Mouse (Mus musculus): ENCODE measurements around the gene Ybx1. TPM values are rescaled to one million over a fixed set of nuclear protein-coding genes. Genes with fewer than 3 reads are reported as not detected.

Gene Ybx1
- total and polyA plus RNA-seq, 2 experiments from 2014 or later = 309 to 515 TPM

GRCm38 (mm10) chr4:119247462-119248235 is 46.8 kb downstream of the Ybx1 start:
- Histone ChIP-seq H3K36me3 (replicated peaks; ENCODE audit: control insufficient read depth, insufficient read depth, low read length) (peaks cover 11% of the 10 kb centered on the region; the same call in 1 of the 2 replicates), H3K27me3 (ENCODE audit: control insufficient read depth, insufficient read depth, low read length) (no peaks in the 10 kb centered on the region), H3K4me3 (ENCODE audit: low read depth, low read length) (no peak overlapping the region), H3K9me3 (replicated peaks; ENCODE audit: control insufficient read depth, low read length) (no peaks in the 10 kb centered on the region), H3K4me1 (ENCODE audit: control insufficient read depth, insufficient read depth) (peaks cover 8% of the 10 kb centered on the region; the same call in 1 of the 2 replicates), H3K27ac (ENCODE audit: low read depth) (peak overlapping the region; percentile 47), H3K4me2 (ENCODE audit: low read depth, low read length) (no peak overlapping the region), H3K9ac (replicated peaks; ENCODE audit: low read depth, low read length) (no peak overlapping the region)
- WGBS = 45% methylated on average over 13 of the region's 13 CpGs
- peak; percentile 67 for ATAC-seq (ENCODE audit: insufficient read depth, low read depth)
- TF ChIP-seq EP300 (IDR thresholded peaks at IDR 0.05; ENCODE audit: low read depth) (no peak), CTCF (IDR thresholded peaks at IDR 0.05; ENCODE audit: low read depth) (peak; percentile 91)
- peak; percentile 69 for DNase-seq (ENCODE audit: low spot score)

GRCm38 (mm10) chr4:119246688-119247225 is 47.6 kb downstream of the Ybx1 start:
- H3K36me3 ChIP-seq (replicated peaks; ENCODE audit: control insufficient read depth, insufficient read depth, low read length) = peaks cover 19% of the 10 kb centered on the region; the same call in 1 of the 2 replicates
- DNase-seq (ENCODE audit: low spot score) = no peak
- H3K27me3 ChIP-seq (ENCODE audit: control insufficient read depth, insufficient read depth, low read length) = no peaks in the 10 kb centered on the region
- no peak overlapping the region for H3K27ac ChIP-seq (ENCODE audit: low read depth)
- H3K9me3 ChIP-seq (replicated peaks; ENCODE audit: control insufficient read depth, low read length) = no peaks in the 10 kb centered on the region
- TF ChIP-seq CTCF (IDR thresholded peaks at IDR 0.05; ENCODE audit: low read depth) (no peak), EP300 (IDR thresholded peaks at IDR 0.05; ENCODE audit: low read depth) (no peak)
- H3K4me3 ChIP-seq (ENCODE audit: low read depth, low read length) = no peak overlapping the region
- H3K4me1 ChIP-seq (ENCODE audit: control insufficient read depth, insufficient read depth) = peaks cover 8% of the 10 kb centered on the region; the same call in 1 of the 2 replicates
- no peak overlapping the region for H3K4me2 ChIP-seq (ENCODE audit: low read depth, low read length)
- 79% methylated on average over 14 of the region's 14 CpGs for WGBS
- no peak for ATAC-seq (ENCODE audit: insufficient read depth, low read depth)
- no peak overlapping the region for H3K9ac ChIP-seq (replicated peaks; ENCODE audit: low read depth, low read length)

- H3K27me3 ChIP-seq (ENCODE audit: control insufficient read depth, insufficient read depth, low read length) = no peaks in the 10 kb centered on the region
- no peak overlapping the region for H3K4me3 ChIP-seq (ENCODE audit: low read depth, low read length)
- no peak overlapping the region for H3K4me2 ChIP-seq (ENCODE audit: low read depth, low read length)
- WGBS = 73% methylated on average over 9 of the region's 9 CpGs
- TF ChIP-seq CTCF (IDR thresholded peaks at IDR 0.05; ENCODE audit: low read depth) = no peak
- TF ChIP-seq EP300 (IDR thresholded peaks at IDR 0.05; ENCODE audit: low read depth) = no peak
- H3K9ac ChIP-seq (replicated peaks; ENCODE audit: low read depth, low read length) = no peak overlapping the region
- DNase-seq (ENCODE audit: low spot score) (no peak), ATAC-seq (ENCODE audit: insufficient read depth, low read depth) (no peak)
- H3K9me3 ChIP-seq (replicated peaks; ENCODE audit: control insufficient read depth, low read length) = no peaks in the 10 kb centered on the region
- peaks cover 8% of the 10 kb centered on the region; the same call in 1 of the 2 replicates for H3K4me1 ChIP-seq (ENCODE audit: control insufficient read depth, insufficient read depth)
- 0 out of 2 replicates have a peak overlapping the region, but pooled peaks have one; percentile 25 for H3K27ac ChIP-seq (ENCODE audit: low read depth)
- peaks cover 24% of the 10 kb centered on the region; the same call in 1 of the 2 replicates for H3K36me3 ChIP-seq (replicated peaks; ENCODE audit: control insufficient read depth, insufficient read depth, low read length)
Observed at GRCm38 (mm10) chr4:119245961-119246360, 48.4 kb downstream of the Ybx1 start.

GRCm38 (mm10) chr4:119245556-119245955 is 48.8 kb downstream of the Ybx1 start:
- Histone ChIP-seq H3K27me3 (ENCODE audit: control insufficient read depth, insufficient read depth, low read length) (no peaks in the 10 kb centered on the region), H3K4me1 (ENCODE audit: control insufficient read depth, insufficient read depth) (peaks cover 8% of the 10 kb centered on the region; the same call in 1 of the 2 replicates), H3K4me3 (ENCODE audit: low read depth, low read length) (no peak overlapping the region), H3K4me2 (ENCODE audit: low read depth, low read length) (no peak overlapping the region), H3K9me3 (replicated peaks; ENCODE audit: control insufficient read depth, low read length) (no peaks in the 10 kb centered on the region), H3K27ac (ENCODE audit: low read depth) (0 out of 2 replicates have a peak overlapping the region, but pooled peaks have one; percentile 25), H3K36me3 (replicated peaks; ENCODE audit: control insufficient read depth, insufficient read depth, low read length) (peaks cover 27% of the 10 kb centered on the region; the same call in 1 of the 2 replicates), H3K9ac (replicated peaks; ENCODE audit: low read depth, low read length) (no peak overlapping the region)
- ATAC-seq (ENCODE audit: insufficient read depth, low read depth) (no peak), DNase-seq (ENCODE audit: low spot score) (peak; percentile 30)
- TF ChIP-seq EP300 (IDR thresholded peaks at IDR 0.05; ENCODE audit: low read depth) (no peak), CTCF (IDR thresholded peaks at IDR 0.05; ENCODE audit: low read depth) (no peak)
- 20% methylated on average over 7 of the region's 7 CpGs for WGBS

GRCm38 (mm10) chr4:119244468-119245240 is 49.8 kb downstream of the Ybx1 start:
- ATAC-seq (ENCODE audit: insufficient read depth, low read depth) (no peak), DNase-seq (ENCODE audit: low spot score) (no peak)
- WGBS = 67% methylated on average over 22 of the region's 22 CpGs
- H3K27me3 ChIP-seq (ENCODE audit: control insufficient read depth, insufficient read depth, low read length) = no peaks in the 10 kb centered on the region
- H3K4me3 ChIP-seq (ENCODE audit: low read depth, low read length) = no peak overlapping the region
- H3K9ac ChIP-seq (replicated peaks; ENCODE audit: low read depth, low read length) = no peak overlapping the region
- no peak overlapping the region for H3K4me2 ChIP-seq (ENCODE audit: low read depth, low read length)
- H3K36me3 ChIP-seq (replicated peaks; ENCODE audit: control insufficient read depth, insufficient read depth, low read length) = peaks cover 27% of the 10 kb centered on the region; the same call in 1 of the 2 replicates
- H3K9me3 ChIP-seq (replicated peaks; ENCODE audit: control insufficient read depth, low read length) = no peaks in the 10 kb centered on the region
- no peak overlapping the region for H3K27ac ChIP-seq (ENCODE audit: low read depth)
- TF ChIP-seq CTCF (IDR thresholded peaks at IDR 0.05; ENCODE audit: low read depth) = no peak
- TF ChIP-seq EP300 (IDR thresholded peaks at IDR 0.05; ENCODE audit: low read depth) = no peak
- H3K4me1 ChIP-seq (ENCODE audit: control insufficient read depth, insufficient read depth) = peaks cover 8% of the 10 kb centered on the region; the same call in 1 of the 2 replicates

All from heart, postnatal 0 days (tissue).